Mouse (Mus musculus) testis, adult 2 months (tissue): ENCODE results near the gene Tppp2.

Experiments used
- CTCF ChIP-seq: fragments of 200-500 bp; IDR thresholded peaks from 2 replicates; pipeline ENCODE4 v1.5.1; 2012; ENCODE audit warnings: low read depth, mild to moderate bottlenecking, inconsistent platforms, low read length, moderate library complexity; ENCODE audit not compliant: control insufficient read depth, insufficient read depth, insufficient replicate concordance
- POLR2A ChIP-seq: fragments of 200-500 bp; IDR thresholded peaks from 2 replicates; pipeline ENCODE4 v1.6.1; 2012; ENCODE audit warnings: low read depth, mild to moderate bottlenecking, inconsistent platforms, low read length, moderate library complexity; ENCODE audit not compliant: control insufficient read depth

DNA sequence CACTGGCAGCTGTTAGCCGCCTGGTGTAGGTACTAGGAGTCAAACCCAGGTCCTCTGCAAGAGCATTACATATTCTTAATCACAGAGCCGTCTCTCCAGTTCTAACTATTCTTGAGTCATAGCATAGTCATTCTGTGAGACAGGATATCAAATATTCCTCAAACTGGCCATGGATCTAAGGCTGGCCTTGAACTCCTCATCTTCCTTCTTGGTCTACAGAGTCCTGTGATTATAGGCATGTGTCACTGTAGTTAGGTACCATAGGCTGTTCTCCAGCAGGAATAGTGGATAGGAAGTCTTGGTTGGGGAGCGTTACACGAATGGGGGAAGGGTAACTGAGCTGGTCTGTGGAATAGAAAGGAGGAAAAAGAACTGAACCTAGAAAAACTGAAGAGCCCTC, 1.7 kb upstream of the Tppp2 start:
- TF ChIP-seq CTCF (no peak), POLR2A (no peak)
